Mouse (Mus musculus) spleen, adult 2 months (tissue): Measurements from ENCODE around the gene Suox. TPM values are rescaled to one million over a fixed set of nuclear protein-coding genes. Genes with fewer than 3 reads are reported as not detected.

ENCODE experiments used
- DNase-seq, 2 experiments: peaks; one replicate each; pipeline versions ENCODE4 v3.0.0 to v3.0.0-alpha.2; 2012 to 2021; ENCODE audit warnings: low spot score in 2 of 2, low read depth in 1 of 2
- H3K27ac ChIP-seq: fragments of 200-500 bp; 2 replicates; pipeline ENCODE4 v1.5.1; 2012; ENCODE audit warnings: low read length, inconsistent platforms; ENCODE audit not compliant: insufficient read depth
- H3K27me3 ChIP-seq: fragments of 200-500 bp; 2 replicates; pipeline ENCODE4 v1.6.1; 2012; ENCODE audit warnings: mild to moderate bottlenecking, moderate library complexity, low read length, inconsistent platforms; ENCODE audit not compliant: control insufficient read depth, insufficient read depth
- H3K36me3 ChIP-seq: fragments of 200-500 bp; 2 replicates; pipeline ENCODE4 v1.6.1; 2012; ENCODE audit warnings: mild to moderate bottlenecking, low read length, inconsistent platforms; ENCODE audit not compliant: control insufficient read depth, insufficient read depth
- H3K4me1 ChIP-seq: fragments of 200-500 bp; 2 replicates; pipeline ENCODE4 v1.6.1; 2011; ENCODE audit warnings: inconsistent platforms; ENCODE audit not compliant: control insufficient read depth, insufficient read depth, insufficient read length
- H3K4me3 ChIP-seq: fragments of 200-500 bp; 2 replicates; pipeline ENCODE4 v1.5.1; 2011; ENCODE audit warnings: mild to moderate bottlenecking, inconsistent platforms; ENCODE audit not compliant: insufficient read depth, insufficient read length; ENCODE audit errors: extremely low read depth
- CTCF ChIP-seq: fragments of 200-500 bp; IDR thresholded peaks from 2 replicates; pipeline ENCODE4 v1.5.1; 2011; ENCODE audit warnings: mild to moderate bottlenecking, inconsistent platforms; ENCODE audit not compliant: insufficient read depth, insufficient read length, insufficient replicate concordance; ENCODE audit errors: extremely low read depth
- POLR2A ChIP-seq: fragments of 200-500 bp; IDR thresholded peaks from 2 replicates; pipeline ENCODE4 v1.6.1; 2011; ENCODE audit warnings: low read depth, low read length, inconsistent platforms
- WGBS: fragments of 180-500 bp; shearing (Covaris S2); methylation state at CpG from one replicate; pipeline ENCODE4 v1.1.7; 2018; 5-methylcytosine and 5-hydroxymethylcytosine counted together
- polyA plus RNA-seq: library from polyadenylated mRNA; depleted of rRNA; stranded (reverse); fragments of >200 nt; gene quantifications from 2 replicates; pipeline ENCODE4 v1.2.3, GENCODE M21; 2012

The Suox gene
- polyA plus RNA-seq, 1 experiment = 6.9 TPM

GRCm38 (mm10) chr10:128664808-128665207, 9.1 kb downstream of the Suox start:
- DNase-seq = no peak
- TF ChIP-seq CTCF = no peak
- no peak for TF ChIP-seq POLR2A
- H3K27ac ChIP-seq = no peak overlapping the region
- 75% methylated on average over 3 of the region's 3 CpGs for WGBS
- 0 out of 2 replicates have a peak, but pooled peaks cover 1% of the 10 kb centered on the region for H3K27me3 ChIP-seq
- H3K4me3 ChIP-seq = no peak overlapping the region
- H3K4me1 ChIP-seq = peaks cover 7% of the 10 kb centered on the region
- no peaks in the 10 kb centered on the region for H3K36me3 ChIP-seq

DNA sequence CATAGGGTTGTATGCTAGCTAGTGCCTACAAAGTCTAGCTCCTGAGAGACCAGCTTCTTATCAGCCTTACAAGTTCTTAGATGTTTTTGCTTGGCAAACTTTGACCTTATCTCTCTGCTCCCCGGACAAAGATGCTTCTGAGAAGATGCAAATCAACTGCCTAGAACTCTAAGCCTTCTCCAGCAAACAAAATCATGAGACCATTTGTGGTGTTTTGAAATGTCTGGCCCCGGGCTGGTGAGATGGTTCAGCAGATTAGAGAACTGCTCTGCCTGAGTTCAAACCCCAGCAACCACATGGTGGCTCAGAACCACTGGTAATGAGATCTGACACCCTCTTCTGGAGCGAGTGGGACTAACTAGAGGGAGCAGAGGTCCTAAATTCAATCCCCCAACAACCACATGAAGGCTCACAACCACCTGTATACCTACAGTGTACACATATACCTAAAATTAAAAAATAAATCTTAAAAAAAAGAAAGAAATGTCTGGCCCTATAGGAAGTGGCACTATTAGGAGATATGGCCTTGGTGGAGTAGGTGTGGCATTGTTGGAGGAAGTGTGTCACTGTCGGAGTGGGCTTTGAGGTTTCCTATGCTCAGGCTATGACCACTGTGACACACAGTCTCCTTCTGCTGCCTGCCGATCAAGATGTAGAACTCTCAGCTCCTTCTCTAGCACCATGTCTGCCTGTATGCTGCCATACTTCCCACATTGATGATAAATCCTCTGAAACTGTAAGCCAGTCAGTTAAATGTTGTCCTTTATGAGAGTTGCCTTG, 10.2 kb downstream of the Suox start:
- H3K4me1 ChIP-seq = no peaks in the 10 kb centered on the region
- 0 out of 2 replicates have a peak, but pooled peaks cover 1% of the 10 kb centered on the region for H3K27me3 ChIP-seq
- H3K27ac ChIP-seq = no peak overlapping the region
- DNase-seq = no peak
- no peak overlapping the region for H3K4me3 ChIP-seq
- WGBS = 39% methylated on average over 5 of the region's 5 CpGs
- no peak for TF ChIP-seq POLR2A
- TF ChIP-seq CTCF = no peak
- no peaks in the 10 kb centered on the region for H3K36me3 ChIP-seq

DNA sequence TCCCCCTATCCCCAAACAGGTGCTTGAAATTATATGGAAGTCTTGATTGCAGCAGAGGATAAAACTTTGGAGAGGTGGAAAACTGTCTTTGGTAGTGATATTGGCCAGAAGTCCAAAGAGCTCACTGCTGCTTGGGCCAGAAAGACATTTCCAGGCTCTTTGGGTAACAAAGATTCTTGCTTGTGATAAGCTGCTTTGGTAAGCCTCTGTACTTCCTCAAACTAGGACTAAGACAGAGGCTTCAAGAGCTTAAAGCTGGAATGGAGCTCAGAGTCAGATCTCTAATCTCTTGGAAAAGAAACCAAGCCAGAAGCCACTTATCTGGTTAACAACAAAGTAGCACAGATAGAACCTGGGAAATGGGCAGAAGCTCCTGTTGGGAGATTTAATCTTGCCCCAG, 11.4 kb downstream of the Suox start:
- no peaks in the 10 kb centered on the region for H3K4me1 ChIP-seq
- no peak for TF ChIP-seq CTCF
- TF ChIP-seq POLR2A = no peak
- no peak for DNase-seq
- no peak overlapping the region for H3K4me3 ChIP-seq
- H3K27me3 ChIP-seq = 0 out of 2 replicates have a peak, but pooled peaks cover 1% of the 10 kb centered on the region
- no peaks in the 10 kb centered on the region for H3K36me3 ChIP-seq
- H3K27ac ChIP-seq = no peak overlapping the region

- no peak overlapping the region for H3K27ac ChIP-seq
Observed at GRCm38 (mm10) chr10:128659490-128659889, 14.4 kb downstream of the Suox start.

GRCm38 (mm10) chr10:128657844-128658243, 16.0 kb downstream of the Suox start:
- Histone ChIP-seq H3K27me3 (no peaks in the 10 kb centered on the region), H3K4me1 (no peaks in the 10 kb centered on the region), H3K27ac (no peak overlapping the region), H3K36me3 (no peaks in the 10 kb centered on the region), H3K4me3 (no peak overlapping the region)
- DNase-seq = no peak
- 80% methylated on average over 9 of the region's 9 CpGs for WGBS
- TF ChIP-seq CTCF (no peak), POLR2A (no peak)

More at GRCm38 (mm10) chr10:128659490-128659889, 14.4 kb downstream of the Suox start:
- Histone ChIP-seq H3K4me3 (no peak overlapping the region), H3K27me3 (no peaks in the 10 kb centered on the region), H3K36me3 (no peaks in the 10 kb centered on the region), H3K4me1 (no peaks in the 10 kb centered on the region)
- no peak for DNase-seq
- TF ChIP-seq CTCF (no peak), POLR2A (no peak)
- WGBS = 82% methylated on average over 9 of the region's 9 CpGs

GRCm38 (mm10) chr10:128656731-128657130, 17.1 kb downstream of the Suox start:
- Histone ChIP-seq H3K36me3 (no peaks in the 10 kb centered on the region), H3K4me3 (no peak overlapping the region), H3K4me1 (no peaks in the 10 kb centered on the region), H3K27me3 (no peaks in the 10 kb centered on the region), H3K27ac (no peak overlapping the region)
- DNase-seq = no peak
- TF ChIP-seq POLR2A = no peak
- no peak for TF ChIP-seq CTCF
- WGBS = 95% methylated on average over 1 of the region's 1 CpGs

- no peak overlapping the region for H3K4me3 ChIP-seq
- no peak for DNase-seq
- no peaks in the 10 kb centered on the region for H3K27me3 ChIP-seq
- no peaks in the 10 kb centered on the region for H3K36me3 ChIP-seq
- H3K4me1 ChIP-seq = no peaks in the 10 kb centered on the region
- TF ChIP-seq POLR2A (no peak), CTCF (no peak)
- H3K27ac ChIP-seq = no peak overlapping the region
- WGBS = 88% methylated on average over 3 of the region's 3 CpGs
Observed at GRCm38 (mm10) chr10:128655254-128655653, 18.6 kb downstream of the Suox start.
